Mouse (Mus musculus) spleen, adult 2 months (tissue): Measurements from ENCODE around the gene Jakmip3.

Experiments used
- CTCF ChIP-seq: fragments of 200-500 bp; IDR thresholded peaks from 2 replicates; pipeline ENCODE4 v1.5.1; 2011; ENCODE audit warnings: mild to moderate bottlenecking, inconsistent platforms; ENCODE audit not compliant: insufficient read depth, insufficient read length, insufficient replicate concordance; ENCODE audit errors: extremely low read depth
- POLR2A ChIP-seq: fragments of 200-500 bp; IDR thresholded peaks from 2 replicates; pipeline ENCODE4 v1.6.1; 2011; ENCODE audit warnings: low read depth, low read length, inconsistent platforms

GRCm38 (mm10) chr7:139016288-139016687, 75.8 kb downstream of the Jakmip3 start:
- no peak for TF ChIP-seq POLR2A
- TF ChIP-seq CTCF = no peak
